Mouse (Mus musculus) retina, postnatal 1 day (tissue): ENCODE results near the gene Tor3a.
A peak's percentile ranks its signal among the peaks of the same experiment; 100 is the strongest.
"Not testable (repeated sequence)": the region's sequence is repeated elsewhere in the genome, so short reads cannot be mapped to it uniquely, and the experiment has no call there.

Experiments used
- DNase-seq: peaks from one replicate; pipeline ENCODE4 v3.0.0-alpha.2; 2012

Tor3a gene

DNA sequence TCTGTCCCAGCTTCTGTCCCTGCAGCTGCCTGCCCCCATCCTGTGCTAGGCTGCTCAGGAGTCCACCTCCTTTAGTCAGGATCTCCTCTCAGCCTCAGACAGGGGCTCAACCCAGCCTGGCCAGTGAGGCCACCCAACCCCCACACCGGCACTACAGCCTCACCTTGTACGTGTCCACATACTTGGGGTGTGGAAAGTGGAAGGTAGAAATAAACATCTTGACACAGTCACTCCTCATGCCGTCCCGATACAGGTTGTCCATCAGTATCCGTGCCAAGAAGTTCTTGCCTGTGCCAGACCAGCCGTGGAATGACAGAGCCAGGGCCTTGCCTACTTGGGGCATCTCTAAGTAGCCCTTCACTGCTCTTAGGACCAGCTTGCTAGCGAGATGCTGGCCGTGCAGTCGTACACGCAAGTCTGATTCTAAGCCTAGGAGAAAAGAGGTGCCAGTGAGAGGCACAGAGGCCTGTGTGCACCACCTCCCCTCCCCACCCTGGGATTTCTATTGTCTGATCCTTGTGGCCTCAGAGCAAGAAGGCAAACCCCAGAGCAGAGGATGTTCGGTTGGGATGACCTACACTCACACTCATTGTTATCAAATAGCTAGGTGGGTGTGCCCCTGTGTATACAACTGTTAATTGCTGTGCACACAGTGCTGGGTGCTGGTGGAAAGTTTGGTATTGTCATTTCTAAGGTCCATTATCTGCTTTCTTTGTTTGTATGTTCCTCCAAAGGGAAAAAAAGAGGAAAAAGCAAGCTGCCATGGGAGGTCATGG, 4.8 kb downstream of the Tor3a start:
- no peak for DNase-seq

DNA sequence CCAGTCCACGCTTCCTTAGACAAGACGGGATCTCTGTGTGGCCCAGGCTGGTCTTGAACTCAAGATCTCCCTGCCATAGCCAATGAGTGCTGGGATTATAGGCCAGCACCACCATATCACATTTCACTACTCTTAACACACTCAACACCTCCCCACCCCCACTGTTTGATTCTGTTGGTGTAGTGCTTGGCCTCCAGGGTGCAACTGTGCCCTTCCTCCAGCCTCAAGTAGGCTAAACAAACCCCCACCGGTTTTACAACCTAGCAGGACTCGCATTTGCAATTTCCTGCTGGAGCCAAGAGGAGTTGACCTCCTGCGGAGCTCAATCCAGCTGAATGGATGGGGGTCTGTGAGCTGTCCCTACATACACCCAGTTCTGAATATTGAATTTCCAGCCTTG, 5.6 kb downstream of the Tor3a start:
- no peak for DNase-seq

DNA sequence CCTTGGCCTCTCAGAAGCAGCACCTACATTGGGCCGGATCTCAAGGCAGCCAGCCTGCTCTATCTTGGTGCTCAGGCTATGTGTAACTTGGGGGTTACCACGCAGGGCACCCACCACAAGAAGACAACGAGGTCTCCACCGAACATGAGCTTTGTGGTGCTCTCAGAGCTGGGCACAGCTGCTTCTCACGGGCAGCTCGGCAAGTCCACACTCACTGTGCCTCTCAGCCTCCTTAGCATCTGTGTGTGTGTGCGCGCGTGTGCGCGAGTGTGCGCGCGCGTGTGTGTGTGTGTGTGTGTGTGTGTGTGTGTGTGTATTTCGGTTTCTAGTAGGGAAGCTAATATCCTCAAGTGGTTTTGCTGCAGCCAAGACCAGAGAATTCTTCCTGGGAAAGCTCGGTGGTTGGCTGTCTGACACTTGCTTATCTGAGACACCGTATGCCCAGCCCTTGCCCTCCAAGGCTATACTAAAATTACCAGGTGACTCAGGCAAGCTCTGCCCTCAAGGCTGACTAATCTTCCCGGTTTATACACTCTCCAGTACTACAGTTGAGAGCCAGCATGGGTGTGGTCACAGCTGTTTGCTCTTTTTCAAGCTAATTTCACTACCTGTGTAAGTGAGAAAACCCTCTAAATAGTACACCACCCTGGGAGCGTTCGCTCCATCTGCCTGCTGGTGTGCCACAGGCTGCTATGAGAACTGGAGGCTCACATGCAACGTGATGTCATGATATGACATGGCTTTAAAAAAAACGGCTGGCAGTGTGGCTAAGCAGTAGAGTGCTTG, 6.8 kb downstream of the Tor3a start:
- no peak for DNase-seq

DNA sequence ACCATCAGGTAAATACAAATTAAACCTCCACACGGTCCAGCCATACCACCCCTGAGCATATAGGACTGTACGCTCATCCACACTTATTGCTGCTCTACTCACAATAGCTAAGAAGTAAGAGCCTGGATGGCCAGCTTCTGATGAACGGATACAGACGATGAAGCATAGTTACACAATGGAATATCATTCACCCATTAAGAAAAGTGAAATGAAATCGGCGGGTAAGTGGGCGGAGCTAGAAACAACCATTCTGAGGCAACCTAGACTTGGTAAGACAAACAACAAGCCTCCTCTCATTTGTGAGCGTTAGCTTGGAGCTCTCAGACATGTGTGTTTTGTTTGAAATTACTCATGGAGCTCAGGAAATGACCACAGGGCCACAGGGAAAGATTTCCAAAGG, 8.4 kb downstream of the Tor3a start:
- no peak for DNase-seq

DNA sequence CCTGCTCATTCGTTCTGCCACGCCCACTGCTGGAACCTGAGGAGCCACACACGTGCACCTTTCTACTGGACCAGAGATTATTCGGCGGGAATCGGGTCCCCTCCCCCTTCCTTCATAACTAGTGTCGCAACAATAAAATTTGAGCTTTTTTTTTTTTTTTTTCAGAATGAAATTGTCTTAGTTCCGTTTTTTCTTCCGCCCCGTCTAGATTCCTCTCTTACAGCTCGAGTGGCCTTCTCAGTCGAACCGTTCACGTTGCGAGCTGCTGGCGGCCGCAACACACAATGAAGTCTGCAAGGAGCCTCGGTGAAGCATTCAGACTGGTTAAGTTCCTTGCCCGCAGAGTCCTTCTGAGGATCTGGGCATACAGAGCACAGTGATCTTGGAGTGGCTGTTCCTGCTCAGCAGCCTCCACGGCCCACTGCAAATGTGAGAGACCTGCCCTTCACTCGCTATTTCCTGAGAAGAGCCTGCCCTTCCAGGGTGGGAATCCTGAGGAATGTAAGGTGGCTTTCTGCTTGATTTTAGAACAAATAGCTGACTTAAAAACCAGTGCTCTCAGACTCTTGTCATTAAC, 13.4 kb downstream of the Tor3a start:
- DNase-seq: not testable (repeated sequence)

DNA sequence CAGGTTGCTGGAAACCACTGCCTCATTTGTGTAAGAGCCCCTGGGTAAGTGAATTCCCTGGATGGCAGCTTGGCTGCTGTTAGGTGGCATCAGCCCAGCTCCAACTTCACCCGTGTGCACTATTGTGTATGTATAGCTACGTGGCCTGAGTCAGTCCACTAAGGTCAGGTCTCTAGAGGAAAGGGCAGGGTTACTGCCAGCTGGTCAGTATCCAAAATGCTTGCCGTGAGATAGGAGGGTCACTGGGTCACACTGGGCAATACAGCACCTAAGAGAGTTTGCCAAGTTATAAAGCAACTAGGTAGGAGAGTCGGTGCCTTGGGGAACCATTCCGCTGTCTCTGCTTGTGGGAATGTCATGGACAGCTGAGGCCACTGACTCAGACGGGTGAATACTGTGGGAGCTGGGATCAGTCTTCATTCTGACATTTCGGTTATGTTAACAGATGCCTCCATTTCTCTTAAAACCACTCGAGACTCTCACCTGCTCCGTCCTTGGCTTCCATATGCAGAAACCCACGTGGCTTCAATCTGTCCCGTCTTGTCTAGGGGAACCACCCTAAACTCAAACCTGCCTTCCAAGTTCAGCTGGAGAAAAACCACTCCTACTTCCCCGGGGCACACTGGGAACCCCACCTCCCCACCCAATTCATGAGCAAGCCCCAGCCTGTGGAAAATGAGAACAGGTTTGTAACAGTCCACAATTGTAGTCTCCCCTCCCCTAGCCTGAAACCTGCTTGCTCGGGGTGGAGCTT, 14.1 kb downstream of the Tor3a start:
- DNase-seq: no peak

DNA sequence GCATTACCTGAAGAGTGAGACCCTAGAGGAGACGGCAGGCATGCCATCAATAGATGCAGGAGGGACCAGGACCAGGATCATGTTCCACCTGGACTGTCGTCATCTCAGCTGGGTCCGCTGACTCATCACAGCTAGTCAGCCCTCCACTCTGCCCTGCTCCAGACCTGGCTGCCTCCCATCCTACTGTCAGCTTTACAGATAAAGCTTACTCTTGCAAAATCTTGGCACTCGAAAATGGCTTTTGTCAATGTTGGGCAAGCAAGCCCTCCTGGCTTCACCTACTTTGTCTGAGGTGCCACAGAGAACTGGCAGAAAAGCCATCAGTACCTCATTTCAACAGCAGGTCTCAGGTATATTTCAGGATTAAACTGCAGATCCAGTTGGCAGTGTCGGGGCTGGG, 15.5 kb downstream of the Tor3a start:
- DNase-seq: no peak

DNA sequence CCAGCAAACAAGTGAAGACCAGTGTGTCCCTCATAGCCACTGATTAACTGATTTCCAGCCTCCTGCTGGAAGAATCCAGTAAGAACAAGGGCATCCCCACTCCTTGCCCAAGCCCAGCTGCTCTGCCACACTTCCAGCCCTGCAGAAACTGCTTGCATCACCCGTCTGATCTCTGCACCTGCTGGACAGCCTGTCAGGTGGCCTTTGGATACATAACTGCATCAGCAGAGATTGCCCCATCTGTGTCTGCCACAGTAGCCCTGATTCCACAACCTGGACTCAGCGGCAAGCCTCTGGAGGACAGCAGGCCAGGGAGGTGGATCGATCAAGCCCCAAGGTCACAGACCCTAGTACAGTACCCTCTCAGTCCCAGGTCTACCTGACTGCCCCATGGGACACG, 16.6 kb downstream of the Tor3a start:
- DNase-seq: no peak

DNA sequence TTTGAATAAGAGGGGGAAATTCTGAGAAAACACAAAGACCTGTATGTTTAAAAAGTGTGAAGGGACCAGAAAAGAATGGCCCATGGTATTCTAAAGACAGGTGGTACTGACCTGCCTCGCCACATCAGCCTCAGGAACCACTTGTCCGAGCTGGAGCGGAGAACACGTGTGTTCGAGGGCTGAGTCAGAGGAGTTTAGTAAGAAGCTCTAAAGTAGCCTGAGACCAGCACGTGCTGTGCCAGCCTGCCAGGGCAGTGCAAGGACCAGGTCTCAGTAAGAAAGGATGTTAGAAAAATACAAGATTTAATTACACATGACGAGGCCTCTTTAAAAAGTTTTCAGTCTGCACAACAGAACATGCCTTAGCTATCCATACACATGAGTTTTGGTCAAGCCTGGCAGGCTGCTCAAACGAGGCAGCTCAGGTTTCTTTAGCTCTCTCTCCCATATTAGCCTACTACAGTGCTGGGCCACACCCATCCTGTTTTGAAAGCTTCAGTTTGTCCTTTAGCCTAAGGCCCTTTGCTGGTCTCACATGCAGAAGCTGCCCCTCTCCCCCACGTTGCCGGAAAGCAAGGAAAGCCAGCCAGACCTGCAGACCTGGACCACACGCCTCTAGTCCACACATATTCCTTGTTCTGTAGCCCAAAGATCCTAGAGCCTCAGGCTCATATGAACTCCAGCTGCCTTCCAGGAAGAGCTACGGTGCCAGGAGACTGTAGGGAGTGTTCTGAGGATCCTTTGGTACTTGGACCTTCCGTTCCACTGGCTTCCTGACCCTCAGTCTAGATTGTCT, 19.2 kb downstream of the Tor3a start:
- DNase-seq: no peak

DNA sequence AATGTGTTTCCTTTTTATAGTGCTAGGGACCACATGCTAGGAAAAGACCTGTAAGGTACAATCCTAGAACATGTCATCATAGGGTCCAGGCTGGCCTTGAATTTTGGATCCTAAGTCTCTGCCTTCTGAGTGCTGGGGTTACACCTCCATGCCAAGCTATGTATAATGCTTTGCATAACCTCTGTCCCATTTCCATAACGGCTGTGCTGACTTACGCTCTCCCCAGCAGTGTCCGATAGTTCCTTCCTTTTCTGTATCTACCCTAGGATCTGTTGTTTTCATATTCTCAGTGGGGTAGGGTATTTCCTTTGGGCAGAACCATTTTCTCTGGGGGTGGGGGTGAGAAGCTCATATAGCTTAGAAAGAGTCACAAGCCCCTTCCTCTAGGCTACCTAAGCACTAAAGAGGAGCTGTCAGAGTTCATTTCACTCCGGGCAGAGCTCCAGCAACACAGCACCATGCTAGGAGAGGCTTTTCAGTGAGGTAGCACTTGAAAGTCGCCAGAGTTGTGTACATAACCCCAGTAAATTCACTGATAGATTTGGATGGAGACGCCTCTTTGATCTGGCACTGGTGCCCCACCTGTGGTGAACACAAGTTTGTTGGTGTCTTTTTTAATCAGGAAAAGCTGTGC, 21.9 kb downstream of the Tor3a start:
- no peak for DNase-seq

DNA sequence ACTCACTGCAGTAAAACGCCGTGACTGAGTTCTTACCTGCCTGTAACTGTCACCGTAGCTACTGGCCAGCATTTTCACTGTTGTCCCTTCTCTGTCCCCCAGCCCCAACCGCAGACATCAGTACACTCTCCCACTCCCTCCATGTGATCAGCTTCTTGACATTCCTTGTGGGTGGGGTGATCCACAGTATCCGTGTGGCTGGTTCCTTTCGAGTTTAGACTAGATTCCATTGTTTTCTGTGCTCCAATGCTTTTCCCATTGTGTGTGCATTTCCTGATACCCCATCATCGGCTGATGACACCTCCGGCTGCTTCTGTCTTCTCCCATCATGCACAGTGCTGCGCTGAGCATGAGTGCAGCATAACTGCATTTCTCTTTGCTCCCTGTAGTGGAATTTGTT, 23.5 kb downstream of the Tor3a start:
- DNase-seq: no peak

DNA sequence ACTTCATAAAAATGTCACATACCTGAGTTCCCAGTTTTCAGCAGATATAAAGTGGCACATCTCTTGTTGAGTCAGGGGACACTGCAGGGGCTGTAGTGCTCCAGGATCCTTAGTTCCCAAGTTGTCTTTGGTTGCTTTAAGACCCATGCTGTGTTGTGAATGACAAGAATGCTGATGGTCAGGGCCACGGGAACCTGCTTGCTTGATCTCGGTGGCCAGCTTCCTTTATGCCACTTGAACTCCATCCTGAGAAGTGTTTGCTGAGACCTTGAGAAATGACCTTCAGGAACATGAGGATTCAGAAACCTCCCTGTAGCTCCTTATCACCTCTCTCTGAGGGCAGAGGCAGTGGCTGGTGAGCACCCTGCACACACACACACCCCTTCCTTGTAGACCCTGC, 25.5 kb downstream of the Tor3a start:
- no peak for DNase-seq

DNA sequence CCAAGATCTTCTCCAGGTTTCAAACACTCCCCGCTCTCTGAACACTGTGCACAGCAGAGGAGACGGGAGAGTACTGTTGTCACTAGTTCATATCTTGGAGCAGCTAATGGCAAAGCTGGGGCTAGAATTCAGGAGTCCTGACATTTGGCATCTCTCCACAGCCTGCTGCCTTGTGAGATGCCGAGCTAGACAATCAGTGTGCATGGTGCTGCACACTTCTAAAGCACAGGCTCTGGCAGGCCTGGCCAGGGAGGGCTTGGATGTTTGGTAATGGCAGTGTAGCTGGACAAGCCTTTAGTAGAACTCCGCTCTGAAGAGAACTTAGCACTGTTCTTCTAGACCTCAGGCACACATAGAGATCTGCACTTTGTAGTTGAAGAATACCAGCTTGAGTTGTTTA, 28.2 kb downstream of the Tor3a start:
- no peak for DNase-seq

DNA sequence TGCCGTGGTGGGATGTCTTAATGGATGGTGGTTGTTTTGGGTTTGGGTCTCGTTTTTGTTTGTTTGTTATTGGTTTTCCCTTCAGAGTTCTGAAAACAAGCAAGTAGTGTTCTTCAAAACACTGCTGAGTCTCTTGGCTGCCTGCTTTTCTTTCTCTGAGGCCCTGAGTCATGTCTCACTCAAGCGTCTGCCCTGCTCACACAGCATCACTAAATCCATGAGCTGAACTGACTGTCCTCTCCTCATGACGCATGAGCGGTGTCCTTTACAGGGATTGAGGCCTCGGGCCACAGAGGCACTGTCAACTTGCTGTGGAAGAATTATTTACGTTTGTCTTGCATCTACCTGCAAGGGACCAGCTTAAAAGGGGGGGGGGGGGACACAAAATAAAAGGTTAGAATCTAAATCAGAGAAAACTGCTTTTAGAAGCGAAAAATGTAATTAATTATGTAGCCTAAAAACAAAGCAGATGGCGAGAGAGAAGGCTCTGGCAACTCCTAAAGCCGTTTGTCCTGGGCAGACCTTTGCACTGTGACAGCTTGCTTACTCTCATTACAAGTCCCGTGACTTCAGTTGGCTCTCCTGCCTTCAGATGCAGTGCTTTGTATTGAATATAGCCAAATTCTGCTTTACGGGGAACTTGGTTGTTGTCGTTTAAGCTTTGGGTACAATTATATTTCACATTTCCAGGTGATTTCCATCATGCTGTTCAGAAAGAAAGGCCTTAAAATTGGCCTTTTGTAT, 29.2 kb downstream of the Tor3a start:
- DNase-seq: peak; percentile 54

DNA sequence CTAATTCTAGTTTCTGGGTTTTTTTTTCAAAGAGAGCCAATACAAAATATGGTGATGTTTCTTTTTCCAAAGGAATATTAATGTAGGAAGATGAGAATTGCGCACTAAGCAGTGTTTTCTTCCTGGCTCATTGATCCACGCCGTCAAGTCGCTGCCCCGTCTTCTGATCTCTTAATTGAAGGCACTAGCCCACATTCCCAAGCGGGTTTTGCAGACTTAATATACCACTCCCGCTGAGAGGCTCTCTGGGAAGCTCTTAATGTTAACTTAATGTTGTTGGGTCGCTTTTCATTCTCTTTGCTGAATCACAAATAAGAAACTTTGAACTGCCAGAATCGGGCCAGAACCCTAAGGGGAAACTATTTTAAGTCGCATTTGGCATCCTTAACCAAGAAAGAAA, 30.1 kb downstream of the Tor3a start:
- no peak for DNase-seq

DNA sequence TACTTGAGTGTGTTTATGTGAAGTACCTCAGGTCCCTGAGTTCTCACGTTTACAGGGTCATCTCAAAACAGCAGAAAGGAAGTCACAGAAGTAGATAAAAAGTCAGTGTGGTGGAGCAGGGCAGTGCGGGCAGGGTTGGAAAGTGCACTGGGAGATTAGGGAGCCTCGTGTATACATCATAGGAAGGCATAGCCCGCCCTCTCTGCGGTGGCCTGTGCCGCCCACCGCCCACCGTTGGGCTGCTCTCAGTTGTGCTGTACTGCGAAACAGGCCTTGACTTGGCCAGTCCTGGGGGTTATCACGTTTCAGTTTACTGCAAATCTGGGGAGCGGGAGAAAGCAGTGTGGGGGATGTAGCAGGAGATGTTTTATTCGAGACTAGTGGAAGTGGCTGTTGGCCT, 31.3 kb downstream of the Tor3a start:
- no peak for DNase-seq

DNA sequence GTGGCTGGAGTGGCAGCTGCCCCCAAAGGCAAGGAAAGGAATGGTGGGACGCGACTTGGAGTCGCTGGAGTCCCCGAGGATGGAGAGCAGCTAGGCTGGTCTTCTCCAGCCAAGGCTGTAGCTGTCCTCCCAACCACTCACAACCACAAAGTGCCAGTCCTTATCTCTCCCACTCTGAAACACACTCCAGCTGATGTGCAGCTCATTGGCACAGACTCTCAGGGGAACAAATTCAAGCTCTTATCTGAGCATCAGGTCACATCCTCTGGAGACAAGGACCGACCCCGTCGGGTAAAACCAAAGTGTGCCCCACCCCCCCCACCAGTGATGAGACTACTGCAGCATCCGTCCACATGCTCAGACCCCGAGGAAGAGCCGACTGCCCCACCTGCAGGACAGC, 32.3 kb downstream of the Tor3a start:
- no peak for DNase-seq

DNA sequence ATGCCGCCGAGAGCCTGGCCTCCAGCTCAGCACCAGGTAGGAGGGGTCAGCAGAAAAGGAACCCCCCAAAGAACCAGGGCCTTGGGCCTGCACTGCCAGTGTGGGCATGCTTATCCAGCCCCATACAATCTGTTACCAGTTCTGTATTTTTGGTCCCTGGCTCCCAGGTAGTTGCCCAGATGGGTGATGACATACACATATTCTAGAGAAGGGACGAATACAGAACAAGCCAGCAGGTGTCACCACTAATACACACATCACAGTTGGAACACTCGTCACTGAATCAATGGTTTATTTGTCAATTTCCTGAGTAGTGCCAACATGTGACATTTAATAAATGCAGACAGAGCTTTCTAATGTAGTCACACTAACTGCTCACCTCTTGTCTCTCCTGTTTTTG, 33.6 kb downstream of the Tor3a start:
- DNase-seq: no peak

DNA sequence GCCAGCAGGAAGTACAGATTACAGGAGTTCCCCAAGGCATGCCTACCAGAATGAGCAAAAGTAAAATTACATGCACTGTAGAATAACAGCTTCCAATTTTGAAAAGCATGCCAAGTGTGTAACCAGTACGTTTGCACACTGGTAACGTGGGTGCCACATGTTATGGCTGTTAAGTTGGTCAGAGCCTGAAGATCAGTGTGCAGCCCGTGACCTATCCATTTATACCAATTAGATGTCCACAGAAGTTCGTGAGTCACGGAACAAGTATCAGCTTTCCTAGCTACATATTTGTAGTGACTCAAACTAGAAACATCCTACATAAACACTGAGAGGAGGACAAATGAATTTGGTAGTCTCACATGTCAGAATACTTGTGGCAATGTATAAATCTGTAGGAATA, 34.7 kb downstream of the Tor3a start:
- DNase-seq: no peak

DNA sequence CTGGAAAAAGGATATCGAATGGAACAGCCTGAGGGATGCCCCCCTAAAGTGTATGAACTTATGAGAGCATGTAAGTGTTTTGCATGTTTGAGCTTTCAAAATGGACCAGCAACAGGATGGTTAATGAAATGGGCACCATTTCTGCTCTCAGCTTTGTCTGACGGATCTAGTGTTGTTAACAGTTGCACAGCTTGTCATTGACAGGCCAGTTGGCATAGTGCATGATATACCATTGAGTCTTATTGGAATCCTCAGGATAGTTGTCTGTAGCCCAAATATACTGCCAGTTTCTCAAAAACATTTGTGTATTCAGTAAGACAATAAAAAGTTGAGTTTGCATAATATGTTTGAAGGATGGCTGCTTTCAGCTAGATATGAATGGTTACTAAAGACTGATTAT, 39.0 kb downstream of the Tor3a start:
- no peak for DNase-seq

DNA sequence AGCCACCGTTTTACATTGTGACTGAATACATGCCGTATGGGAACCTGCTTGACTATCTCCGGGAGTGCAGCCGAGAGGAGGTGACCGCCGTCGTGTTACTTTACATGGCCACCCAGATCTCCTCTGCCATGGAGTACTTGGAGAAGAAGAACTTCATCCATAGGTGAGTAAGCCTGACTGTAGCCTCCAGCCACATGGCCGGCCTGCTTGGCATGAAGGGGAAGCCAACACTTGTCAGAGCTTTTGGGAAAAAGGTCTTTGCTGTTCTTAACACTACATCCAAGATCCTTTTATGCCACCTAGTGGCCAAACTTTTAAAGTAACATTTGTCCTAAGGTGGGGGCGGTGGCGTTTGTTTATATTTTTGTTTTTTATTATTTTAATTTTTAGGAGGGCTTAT, 41.1 kb downstream of the Tor3a start:
- DNase-seq: peak; percentile 66
